Mouse (Mus musculus) monocyte, adult 59 days (primary cell): ENCODE measurements around the gene Itgal. TPM values are rescaled to one million over a fixed set of nuclear protein-coding genes. Genes with fewer than 3 reads are reported as not detected.

Source experiments
- total RNA-seq, 2 experiments: library from RNA; stranded (reverse); gene quantifications; one replicate each; pipeline ENCODE4 v1.2.4; 2023

Itgal gene
- total RNA-seq: 100 to 1,000 TPM; 900 to 916 TPM

GRCm38 (mm10) chr7:127296098-127296497 is at the start of gene Itgal:
Gene Itgal, plus strand, starts transcription at chr7:127296260.

GRCm38 (mm10) chr7:127260309-127261111 is 35.5 kb upstream of the Itgal start, which contains the start of gene Dctpp1:
Gene Dctpp1, minus strand, starts transcription at chr7:127260709.

GRCm38 (mm10) chr7:127273925-127274789 is 21.9 kb upstream of the Itgal start, which contains the start of gene Sephs2:
Gene Sephs2, minus strand, starts transcription at chr7:127274055.

GRCm38 (mm10) chr7:127345512-127346325 is 49.7 kb downstream of the Itgal start, which contains the start of gene Zfp768:
Gene Zfp768, minus strand, starts transcription at chr7:127345589.

GRCm38 (mm10) chr7:127375271-127376245 is 79.5 kb downstream of the Itgal start, which contains the start of gene Zfp747:
Gene Zfp747, minus strand, starts transcription at chr7:127376050.

Other genes starting within 250 kb of the Itgal start
- gene Zg16, start 208.9 kb upstream of the Itgal start, total RNA-seq: under 1 TPM in 1 of 2 experiments, not detected in 1; 0.85 TPM
- gene AI467606, start 204.9 kb upstream of the Itgal start, total RNA-seq: 10 to 100 TPM; 64.8 to 66.9 TPM
- gene Qprt, start 174.0 kb upstream of the Itgal start, total RNA-seq: 10 to 100 TPM; 10.5 to 12.1 TPM
- 100 to 1,000 TPM; 289 to 346 TPM for gene Spn, start 158.4 kb upstream of the Itgal start, total RNA-seq
- gene Cd2bp2, start 100.2 kb upstream of the Itgal start, total RNA-seq: 10 to 100 TPM; 52.2 to 60.9 TPM
- 100 to 1,000 TPM in 1 of 2 experiments, 10 to 100 TPM in 1; 94.8 to 106 TPM for gene Tbc1d10b, start 87.8 kb upstream of the Itgal start, total RNA-seq
- not detected for gene Mylpf, start 87.4 kb upstream of the Itgal start, total RNA-seq
- gene Zfp553, start 63.2 kb upstream of the Itgal start, total RNA-seq: 1 to 10 TPM; 4.5 TPM
- 1 to 10 TPM; 5.4 to 5.5 TPM for gene Sept1, start 63.1 kb upstream of the Itgal start, total RNA-seq
- gene Zfp771, start 52.0 kb upstream of the Itgal start, total RNA-seq: 1 to 10 TPM; 7.0 to 8.8 TPM
- gene Dctpp1, start 35.6 kb upstream of the Itgal start, total RNA-seq: 10 to 100 TPM; 15.2 to 17.6 TPM
- 10 to 100 TPM; 66.0 to 73.4 TPM for gene Sephs2, start 22.2 kb upstream of the Itgal start, total RNA-seq
- 1 to 10 TPM; 6.1 to 7.0 TPM for gene Zfp768, start 49.3 kb downstream of the Itgal start, total RNA-seq
- gene Zfp747, start 79.8 kb downstream of the Itgal start, total RNA-seq: 1 to 10 TPM; 8.8 to 9.0 TPM
- gene 9130019O22Rik, start 90.9 kb downstream of the Itgal start, total RNA-seq: 1 to 10 TPM; 2.4 TPM
- gene E430018J23Rik, start 97.4 kb downstream of the Itgal start, total RNA-seq: 1 to 10 TPM; 1.7 to 2.9 TPM
- 1 to 10 TPM; 5.4 to 6.3 TPM for gene Zfp764, start 110.6 kb downstream of the Itgal start, total RNA-seq
- 10 to 100 TPM in 1 of 2 experiments, 1 to 10 TPM in 1; 7.4 to 15.1 TPM for gene Zfp688, start 125.8 kb downstream of the Itgal start, total RNA-seq
- gene Zfp689, start 152.9 kb downstream of the Itgal start, total RNA-seq: 1 to 10 TPM; 2.3 to 3.3 TPM
- 100 to 1,000 TPM; 125 to 128 TPM for gene Prr14, start 163.4 kb downstream of the Itgal start, total RNA-seq
- gene Fbrs, start 182.9 kb downstream of the Itgal start, total RNA-seq: 100 to 1,000 TPM; 278 to 299 TPM
- 100 to 1,000 TPM; 120 to 128 TPM for gene Srcap, start 215.7 kb downstream of the Itgal start, total RNA-seq
- 10 to 100 TPM; 21.9 to 24.4 TPM for gene Gm42715, start 223.3 kb downstream of the Itgal start, total RNA-seq